Mouse (Mus musculus): ENCODE measurements around the gene Nom1.

Nom1 gene

DNA sequence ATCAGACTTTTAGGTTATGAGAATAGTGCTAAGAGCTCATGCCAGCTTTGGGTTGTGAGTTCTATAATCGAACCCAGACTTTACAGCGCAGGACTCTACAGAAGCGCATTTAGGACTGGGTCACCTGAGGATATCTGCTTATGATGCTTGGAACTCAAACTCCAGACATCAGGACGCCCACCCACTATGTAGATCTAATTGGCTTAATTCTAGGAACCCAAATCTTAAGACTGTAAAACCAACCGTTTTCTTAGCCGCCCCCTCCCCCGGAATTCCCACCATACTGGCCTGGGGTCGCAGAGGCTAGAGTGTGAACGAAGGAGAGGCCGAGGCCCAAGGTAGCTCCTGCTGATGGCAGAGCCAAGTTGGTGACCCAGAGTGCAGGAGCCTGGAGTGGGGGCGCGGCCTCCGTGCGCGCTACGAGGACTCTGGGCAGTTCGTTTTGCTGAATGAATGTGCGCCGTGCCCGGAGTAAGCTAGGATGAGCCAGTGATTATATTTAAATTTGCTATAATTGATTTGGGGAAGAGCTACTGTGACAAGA lies 36.5 kb downstream of the Nom1 start:
- DNase-seq (ENCODE audit: low read depth in 1 of 2, low spot score in 2 of 2) = no peak

DNA sequence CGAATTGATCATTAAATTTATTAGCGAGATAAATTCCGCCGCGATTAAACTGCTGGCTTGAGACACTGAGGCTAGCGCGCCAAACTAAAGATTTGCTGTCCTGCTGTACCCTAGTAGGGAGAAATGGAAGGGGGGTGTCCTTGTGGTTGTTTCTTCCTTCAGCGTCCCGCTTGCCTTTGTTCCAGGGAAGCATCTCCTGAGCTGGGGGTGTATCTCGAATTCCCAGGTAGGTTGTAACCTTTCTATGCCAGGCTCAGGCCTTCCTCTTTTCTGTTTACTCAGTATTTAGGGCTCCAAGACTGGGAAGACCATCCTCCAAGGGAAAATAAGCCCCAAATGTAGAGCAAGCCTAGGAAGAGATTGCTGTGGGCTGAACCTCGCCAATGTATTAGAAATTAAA lies 36.9 kb downstream of the Nom1 start:
- DNase-seq (ENCODE audit: low read depth in 1 of 2, low spot score in 2 of 2) = no peak

- no peak for DNase-seq (ENCODE audit: low read depth in 1 of 2, low spot score in 2 of 2)
Observed at GRCm38 (mm10) chr5:29471855-29472665, 37.6 kb downstream of the Nom1 start.

GRCm38 (mm10) chr5:29473551-29474245 lies 39.2 kb downstream of the Nom1 start:
- DNase-seq (ENCODE audit: low read depth in 1 of 2, low spot score in 2 of 2) = no peak

DNA sequence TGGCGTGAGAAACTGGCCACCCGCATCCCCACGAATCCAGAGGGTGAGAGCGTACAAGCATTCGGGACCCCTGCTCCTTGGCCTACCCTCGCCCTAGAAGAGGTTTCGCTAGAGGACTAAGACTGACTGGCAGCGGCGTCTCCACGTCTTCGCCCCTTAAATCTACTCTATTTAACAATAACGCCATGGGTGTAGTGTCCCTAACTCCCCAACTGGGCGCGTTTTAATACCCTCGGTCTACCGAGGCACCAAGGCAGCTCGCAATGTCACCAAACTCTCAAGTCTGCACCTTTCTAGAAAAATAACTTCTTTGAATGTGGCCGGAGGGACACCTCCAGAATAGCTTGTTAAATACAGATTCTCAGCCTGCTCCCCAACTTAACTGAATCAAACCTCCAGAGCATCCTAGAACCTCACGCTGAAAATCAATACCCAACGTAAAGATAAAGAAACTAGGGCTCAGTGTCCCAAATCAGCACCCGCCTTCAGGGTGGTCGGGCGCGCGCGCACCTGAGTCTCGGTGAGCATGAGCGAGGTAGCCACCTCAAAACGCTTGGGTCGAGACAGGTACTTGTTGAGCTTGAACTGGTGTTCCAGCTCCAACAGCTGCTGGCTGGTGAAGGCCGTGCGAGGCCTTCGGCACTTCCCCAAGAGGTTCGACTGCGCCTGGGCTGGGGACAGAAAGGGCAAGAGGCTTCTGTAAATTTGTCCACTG lies 39.9 kb downstream of the Nom1 start:
- DNase-seq (ENCODE audit: low read depth in 1 of 2, low spot score in 2 of 2) = no peak

GRCm38 (mm10) chr5:29475041-29475440 lies 40.6 kb downstream of the Nom1 start:
- DNase-seq (ENCODE audit: low read depth in 1 of 2, low spot score in 2 of 2) = no peak

DNA sequence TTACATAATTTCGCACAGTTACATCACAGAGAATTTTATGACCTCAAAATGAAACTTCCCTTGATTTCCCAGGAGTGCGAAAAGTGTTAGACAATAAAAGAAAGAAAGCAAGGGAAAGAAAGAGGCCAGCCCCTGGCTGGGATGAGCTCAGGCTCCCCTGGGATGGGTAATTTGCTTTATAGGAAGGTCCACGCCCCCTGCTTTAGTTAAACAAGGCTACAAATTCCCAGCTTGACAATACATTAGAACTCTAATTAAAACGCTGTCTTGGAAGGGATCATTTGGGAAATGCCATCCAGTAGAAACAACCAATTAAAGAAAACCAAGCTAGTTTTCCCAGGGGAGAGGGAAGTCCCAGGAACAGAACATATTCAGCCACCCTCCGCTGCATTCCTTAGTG lies 41.1 kb downstream of the Nom1 start:
- DNase-seq (ENCODE audit: low read depth in 1 of 2, low spot score in 2 of 2) = no peak

- no peak for DNase-seq (ENCODE audit: low read depth in 1 of 2, low spot score in 2 of 2)
Observed at GRCm38 (mm10) chr5:29476021-29476420, 41.6 kb downstream of the Nom1 start.

DNA sequence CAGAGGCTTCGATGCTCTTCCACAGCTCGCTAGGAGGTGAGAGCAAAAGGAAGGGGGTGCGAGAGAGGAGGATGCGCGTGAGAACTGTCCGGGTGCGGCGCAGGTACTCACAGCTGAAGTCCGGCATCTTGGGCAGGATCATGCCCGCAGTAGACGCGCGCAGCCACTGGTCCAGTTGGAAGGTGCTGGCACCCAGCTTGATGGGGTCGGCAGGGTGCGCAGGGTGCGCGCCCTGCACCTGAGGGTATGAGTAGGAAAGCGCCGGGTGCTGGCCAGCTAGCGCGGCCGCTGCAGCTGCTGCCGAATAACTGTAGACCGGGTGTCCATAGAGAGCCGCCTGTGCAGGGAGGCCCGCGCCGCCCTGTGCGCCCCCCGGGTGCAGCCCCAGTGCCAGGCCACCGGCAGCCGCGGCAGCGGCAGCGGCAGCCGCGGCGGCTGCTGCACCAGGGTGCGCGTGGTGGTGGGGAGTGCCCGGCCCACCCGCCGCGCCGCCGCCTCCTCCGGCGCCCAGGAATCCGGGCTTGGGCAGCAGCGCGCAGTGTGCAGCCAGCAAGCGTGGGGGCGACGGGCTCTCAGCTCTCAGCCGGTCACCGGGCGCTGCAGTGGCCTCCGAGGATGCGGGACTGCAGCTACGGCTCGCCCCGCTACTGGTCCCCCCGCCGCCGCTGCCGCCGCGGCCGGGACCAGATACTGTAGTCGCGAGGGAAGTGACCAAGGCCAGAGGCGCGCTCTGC lies 43.2 kb downstream of the Nom1 start:
- no peak for DNase-seq (ENCODE audit: low read depth in 1 of 2, low spot score in 2 of 2)

- DNase-seq (ENCODE audit: low read depth in 1 of 2, low spot score in 2 of 2) = no peak
Observed at GRCm38 (mm10) chr5:29478208-29479197, 44.0 kb downstream of the Nom1 start, which contains the start of gene Mnx1. Mnx1 (minus strand) TSS chr5:29478470.

DNA sequence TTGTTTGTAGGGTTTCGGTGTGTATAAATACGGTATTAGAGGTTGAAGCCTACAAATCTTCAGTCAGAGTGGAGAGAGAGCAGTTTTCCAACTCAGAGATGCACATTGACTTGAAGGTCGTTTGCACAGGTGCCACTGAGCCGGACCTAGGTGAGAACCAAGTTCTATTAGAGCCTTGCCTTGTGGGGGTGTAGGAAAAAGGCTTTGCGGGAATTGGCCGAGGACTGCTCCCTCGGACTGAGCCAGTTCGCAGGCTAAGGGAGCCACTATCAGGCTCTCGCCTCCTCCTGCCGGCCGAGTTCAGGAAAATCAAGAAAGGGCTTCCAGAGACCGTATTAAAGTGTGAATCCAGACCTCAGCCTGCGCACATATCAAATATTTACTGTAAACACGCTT lies 44.7 kb downstream of the Nom1 start:
- no peak for DNase-seq (ENCODE audit: low read depth in 1 of 2, low spot score in 2 of 2)

GRCm38 (mm10) chr5:29483801-29484200 lies 49.3 kb downstream of the Nom1 start:
- DNase-seq (ENCODE audit: low read depth in 1 of 2, low spot score in 2 of 2) = no peak

DNA sequence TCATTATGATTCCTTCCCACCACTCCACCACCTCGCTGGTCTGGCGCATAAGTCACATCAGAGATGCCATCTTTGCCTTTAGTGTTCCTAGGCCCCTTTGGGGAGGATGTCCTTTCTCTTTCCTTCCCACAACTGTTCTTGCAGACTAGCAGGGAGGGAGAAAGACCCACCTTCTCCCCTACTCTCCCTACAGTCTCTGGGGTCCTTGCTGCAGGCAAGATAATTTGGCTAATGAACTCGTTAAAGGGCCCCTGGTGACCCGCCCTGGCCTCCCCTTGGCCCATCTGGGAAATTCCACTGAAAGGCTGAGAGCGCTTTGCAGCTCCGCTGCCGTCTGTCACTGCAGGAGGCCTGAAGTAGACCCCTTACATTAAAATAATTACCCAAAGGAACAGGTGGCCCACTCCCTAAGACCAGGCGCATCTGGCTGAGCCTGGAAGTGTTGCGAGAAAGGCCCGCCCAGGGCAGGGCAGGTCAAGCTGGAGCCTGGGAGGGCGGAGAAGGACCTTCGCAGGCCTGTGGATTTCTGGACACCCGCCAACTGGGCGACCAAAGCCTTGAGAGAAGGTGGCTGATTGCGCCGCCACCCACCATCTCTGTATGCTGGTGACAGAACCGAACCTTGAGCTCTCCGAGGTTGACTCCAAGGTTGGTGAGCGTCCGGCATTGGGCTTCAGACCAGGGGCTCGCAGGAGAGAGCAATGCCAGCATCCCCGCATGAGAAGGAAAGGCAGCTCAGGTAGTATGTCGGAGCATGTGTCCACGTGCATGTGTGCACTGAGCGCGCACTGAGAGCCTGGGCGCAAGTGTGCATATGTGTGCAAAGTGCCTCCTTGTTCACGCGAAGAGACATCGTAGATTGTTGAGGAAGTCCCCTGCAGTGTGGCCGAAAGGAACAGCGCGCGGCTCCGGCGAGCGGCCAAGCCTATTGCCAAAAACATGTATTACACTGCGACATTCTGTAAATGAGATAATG lies 50.8 kb downstream of the Nom1 start:
- DNase-seq (ENCODE audit: low read depth in 1 of 2, low spot score in 2 of 2) = no peak

GRCm38 (mm10) chr5:29485941-29486320 lies 51.5 kb downstream of the Nom1 start:
- DNase-seq (ENCODE audit: low read depth in 1 of 2, low spot score in 2 of 2) = no peak

GRCm38 (mm10) chr5:29487321-29487720 lies 52.9 kb downstream of the Nom1 start:
- DNase-seq (ENCODE audit: low read depth in 1 of 2, low spot score in 2 of 2) = no peak

DNA sequence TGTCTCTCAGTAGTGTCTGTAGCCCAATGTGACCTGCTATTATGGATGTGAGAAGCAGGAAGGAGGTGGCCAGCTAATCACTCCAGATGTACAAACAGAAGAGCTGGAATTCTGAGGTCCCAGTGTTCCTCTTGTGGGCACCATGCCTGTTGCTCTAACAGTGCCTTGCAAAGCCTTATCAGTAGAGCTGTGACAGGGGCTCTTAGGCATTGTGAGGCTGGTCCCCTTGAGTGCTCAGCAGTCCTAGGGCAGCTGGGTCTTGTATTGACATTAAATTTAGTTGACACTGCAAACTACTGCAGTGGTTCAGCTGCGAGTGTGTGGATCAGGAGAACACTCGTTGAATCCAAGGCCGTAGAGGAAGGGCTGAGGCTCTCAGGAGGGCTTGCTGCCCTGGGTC lies 72.5 kb downstream of the Nom1 start:
- DNase-seq (ENCODE audit: low read depth in 1 of 2, low spot score in 2 of 2) = no peak

All from monocyte, adult 2 months (primary cell).